Mouse (Mus musculus) heart, postnatal 0 days (tissue): Measurements from ENCODE around the gene Plpp4.

Source experiments
- CTCF ChIP-seq: IDR thresholded peaks from 2 replicates; pipeline ENCODE4 v1.5.1; 2016; ENCODE audit warnings: antibody characterized with exemption, control low read depth, low read depth
- EP300 ChIP-seq: IDR thresholded peaks from 2 replicates; pipeline ENCODE4 v1.6.1; 2016; ENCODE audit warnings: antibody characterized with exemption, low read depth

- TF ChIP-seq CTCF = no peak
- no peak for TF ChIP-seq EP300
Measured at GRCm38 (mm10) chr7:129281966-129282365, 25.1 kb downstream of the Plpp4 start.
